Mouse (Mus musculus) induced T-regulatory cell, adult 2 months (primary cell): ENCODE measurements around the gene A930009A15Rik.

Source experiments
- DNase-seq: peaks from one replicate; pipeline ENCODE4 v3.0.0-alpha.2; 2012; ENCODE audit warnings: low read depth

The A930009A15Rik gene

DNA sequence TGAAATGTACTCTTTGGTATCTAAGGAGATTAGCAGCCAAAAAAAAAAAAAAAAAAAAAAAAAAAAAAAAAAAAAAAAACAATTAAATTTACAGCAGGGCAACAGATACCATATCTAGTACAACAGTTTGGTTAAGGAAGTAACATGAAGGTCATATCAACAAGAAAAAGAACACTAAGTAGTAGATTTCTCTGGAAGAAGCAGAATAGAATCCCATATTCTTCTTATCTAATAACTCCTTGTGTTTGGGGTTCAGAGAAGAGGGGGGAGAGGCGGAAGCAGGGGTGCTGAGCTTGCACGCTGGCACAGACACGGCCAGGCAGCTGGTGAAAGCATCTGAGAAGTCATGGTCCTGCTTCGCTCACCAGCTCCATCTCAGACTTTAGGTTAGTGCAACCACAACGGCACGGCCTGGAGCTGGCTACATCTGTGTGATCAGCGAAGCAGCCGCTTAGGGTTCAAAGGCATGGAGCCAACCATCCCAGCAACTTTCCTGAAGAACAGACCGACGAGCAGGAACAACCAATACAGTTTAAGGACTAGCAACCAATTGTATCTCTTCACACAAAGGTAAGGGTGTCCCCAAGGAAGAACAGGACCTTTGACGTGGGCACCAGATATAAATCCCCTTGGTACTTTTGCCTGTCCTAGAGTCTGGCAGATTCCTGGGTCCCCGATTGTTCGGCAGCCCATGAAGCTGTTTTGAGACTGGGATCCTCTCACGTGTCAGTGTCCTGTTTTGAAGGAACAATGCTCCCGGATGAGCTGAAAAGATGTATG, at the start of gene A930009A15Rik:
A930009A15Rik (plus strand) TSS at position 275 of the 780 bp plus-strand sequence.
- DNase-seq, result no peak

DNA sequence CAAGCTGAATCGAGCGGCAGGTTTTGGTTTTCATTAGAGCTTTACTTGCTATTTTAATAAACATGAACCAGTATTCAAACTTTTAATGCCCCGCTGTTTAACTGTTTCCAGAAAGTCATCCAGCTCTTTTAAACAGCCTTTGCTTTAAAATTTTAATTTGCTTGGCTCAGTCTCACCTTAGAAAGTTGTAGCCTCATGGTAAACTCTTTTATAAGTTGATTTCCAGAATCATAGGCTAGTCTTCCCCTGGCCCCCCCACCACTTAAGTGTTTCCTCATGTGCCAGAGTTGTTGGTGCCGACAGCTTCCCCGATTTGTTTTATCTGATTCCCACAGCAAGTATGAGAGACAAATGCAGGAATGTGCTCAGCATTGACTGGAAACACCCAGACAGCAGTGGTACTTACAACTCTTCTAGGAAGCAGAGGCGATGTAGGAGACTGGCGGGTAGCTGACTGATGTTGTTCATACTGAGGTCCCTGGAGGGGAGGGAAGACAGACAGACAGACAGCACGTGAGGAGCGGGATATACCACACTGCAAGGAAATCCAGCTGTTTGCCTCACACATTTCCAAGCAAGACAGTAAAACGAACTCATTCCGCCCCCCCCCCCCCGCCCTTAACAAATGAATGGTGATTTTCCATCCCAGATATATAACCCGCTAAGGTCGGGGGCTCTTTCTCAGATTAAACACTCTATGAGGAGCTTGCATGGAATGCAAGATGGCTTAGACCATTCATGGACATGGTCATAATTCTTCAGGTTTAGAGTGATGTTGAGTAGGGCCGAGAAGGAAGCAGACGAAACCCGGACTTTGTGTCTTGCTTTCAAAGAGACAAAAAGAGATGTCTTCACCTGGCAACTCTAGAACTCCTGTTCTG, 49.3 kb upstream of the A930009A15Rik start:
- DNase-seq, result no peak

DNA sequence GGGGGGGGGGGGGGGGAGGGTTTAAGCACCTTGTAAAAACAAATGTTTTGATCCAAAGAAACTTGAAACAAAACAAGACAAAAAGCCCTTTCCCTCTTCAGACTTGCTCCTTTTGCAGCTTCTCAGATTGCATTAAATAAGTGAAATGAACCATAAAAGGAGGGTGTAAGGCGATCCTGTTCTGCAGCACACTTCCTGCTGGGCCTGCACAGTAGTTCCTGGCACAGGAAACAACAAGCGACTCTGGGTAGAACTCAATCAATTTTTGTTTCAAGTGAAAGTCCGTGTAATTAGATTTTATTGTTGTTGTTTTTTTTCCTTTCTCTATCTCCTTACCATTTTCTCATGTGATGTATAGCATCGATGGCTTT, 48.7 kb upstream of the A930009A15Rik start:
- no peak for DNase-seq

DNA sequence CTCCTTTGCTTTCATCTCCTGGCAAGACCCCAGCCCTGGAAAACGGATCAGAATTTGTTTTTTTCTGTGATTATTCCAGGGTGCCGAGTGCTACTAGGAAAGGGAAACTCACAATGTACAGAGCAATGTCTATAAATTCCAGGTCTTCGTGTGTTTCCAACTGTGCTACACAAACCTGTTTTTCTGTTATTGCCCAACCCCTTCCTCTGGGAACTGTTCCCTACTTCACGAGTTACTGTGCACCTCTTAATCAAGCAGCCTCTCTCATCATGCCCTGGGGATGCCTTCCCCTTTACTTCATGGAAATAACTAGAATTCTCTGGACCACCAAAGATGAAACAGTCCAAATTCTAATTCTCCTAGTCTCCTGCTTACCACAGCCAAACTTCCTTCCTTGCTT, 40.9 kb upstream of the A930009A15Rik start:
- no peak for DNase-seq

DNA sequence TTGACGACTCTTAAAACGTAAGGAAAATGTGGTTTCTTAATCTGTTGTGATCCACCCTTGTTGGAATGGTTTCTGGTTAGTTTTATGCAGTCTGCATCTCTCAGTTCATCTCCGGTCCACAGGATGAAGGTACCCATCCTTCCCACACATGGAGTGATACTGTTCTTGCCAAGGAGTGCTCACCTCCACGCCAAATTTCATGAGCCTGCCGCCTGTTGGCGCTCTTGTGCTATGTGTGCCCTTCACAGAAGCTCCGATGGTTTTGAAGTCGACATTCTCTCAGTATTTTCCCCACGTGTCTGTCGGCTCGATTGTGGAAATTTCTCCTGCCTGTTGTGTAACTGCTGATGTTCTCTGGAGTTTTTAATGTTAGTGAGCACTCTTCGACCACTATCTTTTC, 40.0 kb upstream of the A930009A15Rik start:
- no peak for DNase-seq

DNA sequence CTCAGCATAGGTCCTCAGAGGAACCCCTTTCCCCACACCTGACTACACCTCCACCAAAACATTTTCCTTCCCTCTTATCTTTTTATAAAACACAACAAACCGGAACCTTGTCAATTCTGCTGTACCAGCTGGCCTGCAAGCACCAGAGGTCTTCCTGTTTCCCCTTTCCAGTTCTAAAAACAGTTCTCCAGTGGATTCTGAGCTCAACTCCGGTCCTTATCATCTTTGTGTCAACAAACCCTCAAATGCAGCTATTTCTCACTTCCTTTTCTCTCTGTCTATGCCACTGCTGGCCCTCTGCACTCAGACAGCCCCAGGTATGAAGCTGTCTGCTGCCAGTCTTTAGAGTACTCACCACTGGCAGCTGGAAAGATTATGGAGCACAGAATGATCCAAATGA, 39.0 kb upstream of the A930009A15Rik start:
- no peak for DNase-seq

DNA sequence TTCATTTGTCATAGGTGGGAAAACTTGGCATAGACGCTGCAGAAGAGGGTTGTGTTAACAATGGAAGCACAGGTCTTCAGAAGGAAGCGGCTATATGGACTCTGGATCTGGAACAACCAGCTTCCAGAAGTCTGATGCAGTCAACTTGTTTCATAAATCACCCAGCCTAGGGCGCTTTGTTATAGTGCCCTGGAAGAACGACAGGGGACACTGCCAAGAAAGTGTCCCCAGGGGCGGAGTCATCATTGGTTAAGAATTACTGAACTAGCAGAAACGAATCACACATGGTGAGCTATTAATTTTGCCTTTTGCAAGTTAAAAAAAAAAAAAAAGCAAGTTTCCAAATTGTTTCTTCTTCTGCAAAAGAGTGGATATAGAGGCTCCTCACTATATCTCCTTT, 26.9 kb upstream of the A930009A15Rik start:
- no peak for DNase-seq

DNA sequence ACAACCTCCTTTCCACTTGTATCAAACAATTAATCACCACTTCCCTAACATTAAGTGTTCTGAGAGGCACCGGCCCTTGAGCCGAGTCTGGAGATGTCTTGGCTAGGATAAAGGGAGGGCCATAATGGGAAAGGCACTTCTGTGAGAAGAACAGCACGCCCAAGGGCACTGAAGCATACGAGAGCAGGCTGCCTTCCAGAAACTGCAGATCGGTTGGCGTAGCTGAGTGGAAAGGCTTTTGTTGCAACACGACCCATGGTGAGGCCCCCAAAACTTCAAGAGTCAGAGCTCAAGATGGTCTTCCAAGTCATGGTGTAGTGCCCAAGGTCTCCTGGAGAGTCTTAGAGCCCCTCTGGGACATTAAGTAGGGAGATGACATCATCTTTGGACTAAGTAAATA, 19.5 kb upstream of the A930009A15Rik start:
- DNase-seq, result no peak

DNA sequence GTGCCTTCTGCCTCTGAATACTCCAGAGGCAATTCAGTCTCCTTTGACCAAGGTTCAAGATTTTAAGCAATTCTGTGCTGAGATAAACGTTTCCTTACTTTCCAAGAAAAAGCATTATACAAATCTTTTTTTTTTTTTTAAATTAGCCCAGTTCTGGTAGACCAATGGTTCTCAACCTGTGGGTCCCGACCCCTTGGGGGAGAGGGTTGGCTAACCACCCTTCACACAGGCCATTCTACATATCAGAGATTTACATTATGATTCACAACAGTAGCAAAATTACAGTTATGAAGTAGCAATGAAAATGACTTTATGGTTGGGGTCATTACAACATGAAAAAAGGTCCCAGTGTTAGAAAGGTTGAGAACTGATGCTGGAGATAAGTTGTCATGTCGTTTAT, 18.7 kb upstream of the A930009A15Rik start:
- no peak for DNase-seq

DNA sequence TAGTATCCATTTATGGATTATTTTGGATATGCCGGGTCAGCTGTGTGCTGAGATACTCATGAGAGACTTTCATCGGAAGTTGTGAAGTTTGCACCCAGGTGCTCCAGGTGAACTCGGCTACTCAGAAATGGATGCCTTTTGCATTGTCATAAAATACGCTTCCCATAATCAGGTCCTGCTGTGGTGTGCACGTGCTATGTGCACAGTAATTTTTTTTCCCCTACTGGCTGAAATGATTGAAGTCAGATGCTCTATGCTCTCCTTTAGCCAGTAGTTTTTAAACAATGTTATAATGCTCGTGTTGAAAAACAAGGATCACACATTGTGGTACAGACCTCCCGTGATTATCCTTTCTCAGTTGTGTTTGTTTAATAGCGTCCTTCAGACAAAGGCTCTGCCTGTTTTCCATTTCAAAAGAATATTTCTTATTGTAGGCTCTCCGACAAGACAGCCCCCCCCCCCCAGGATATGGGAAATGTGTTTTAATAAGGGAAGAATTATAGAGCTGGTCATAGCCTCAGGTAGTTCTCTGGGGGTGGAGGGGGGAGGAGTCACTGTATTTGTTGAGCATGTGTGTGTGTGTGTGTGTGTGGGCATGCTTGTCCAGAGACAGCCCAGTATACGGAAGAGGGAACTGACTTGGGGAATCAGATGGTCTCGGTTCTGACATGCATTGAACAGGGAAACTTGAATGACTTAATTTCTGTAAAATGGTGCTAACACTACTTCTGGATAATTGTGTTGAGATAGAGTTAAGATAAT, 16.3 kb upstream of the A930009A15Rik start:
- no peak for DNase-seq

DNA sequence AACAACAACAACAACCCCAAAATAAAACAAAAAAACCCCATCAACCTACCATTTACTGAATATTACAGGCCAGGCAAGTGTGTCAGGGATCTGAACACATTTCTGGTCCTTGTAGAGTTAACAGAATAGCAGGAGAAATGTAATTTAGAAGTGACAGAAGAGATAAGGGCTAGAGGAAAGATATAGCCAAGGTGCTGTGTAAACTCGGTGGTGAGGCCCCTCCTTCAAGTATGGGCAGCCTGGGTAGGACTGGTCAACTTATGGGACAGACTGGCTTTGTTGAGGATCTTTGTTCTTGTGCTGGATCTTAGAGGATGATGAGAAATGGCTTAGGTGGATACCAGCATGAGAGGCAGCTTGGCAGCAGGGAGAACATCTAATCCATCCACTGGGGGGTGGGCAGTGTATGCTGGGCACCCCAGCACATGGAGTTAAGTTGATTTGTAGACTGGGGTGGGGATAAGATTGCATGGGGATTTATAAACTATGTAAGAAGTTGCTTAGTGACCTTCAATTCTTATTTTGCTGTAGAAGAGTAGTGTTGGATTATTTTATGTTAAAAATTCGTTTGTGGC, 14.5 kb upstream of the A930009A15Rik start:
- DNase-seq, result no peak

DNA sequence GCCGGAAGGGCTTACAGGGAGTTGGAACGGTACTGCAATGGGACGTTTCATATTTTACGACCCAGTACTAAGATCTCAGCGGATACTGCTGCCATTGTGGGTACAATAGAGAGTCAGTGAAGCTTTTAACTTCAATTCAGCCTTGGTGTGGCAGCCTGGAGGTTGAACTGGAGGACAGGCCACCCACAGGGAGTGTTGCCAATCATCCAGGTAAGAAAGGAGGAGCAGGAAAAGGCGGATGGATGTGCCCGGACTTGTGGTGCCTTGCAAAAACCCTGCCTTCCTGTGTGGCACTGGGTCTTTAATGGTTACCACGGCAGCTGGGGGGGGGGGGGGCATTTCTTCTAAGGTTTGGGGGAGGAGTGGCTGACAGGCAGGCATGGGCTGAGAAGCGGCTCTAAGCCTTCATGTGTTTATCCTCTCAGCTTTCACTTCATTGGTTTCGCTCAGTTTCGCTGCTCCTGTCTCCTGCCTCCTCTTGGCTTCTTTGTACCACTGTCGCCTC, 13.0 kb upstream of the A930009A15Rik start:
- DNase-seq, result no peak

DNA sequence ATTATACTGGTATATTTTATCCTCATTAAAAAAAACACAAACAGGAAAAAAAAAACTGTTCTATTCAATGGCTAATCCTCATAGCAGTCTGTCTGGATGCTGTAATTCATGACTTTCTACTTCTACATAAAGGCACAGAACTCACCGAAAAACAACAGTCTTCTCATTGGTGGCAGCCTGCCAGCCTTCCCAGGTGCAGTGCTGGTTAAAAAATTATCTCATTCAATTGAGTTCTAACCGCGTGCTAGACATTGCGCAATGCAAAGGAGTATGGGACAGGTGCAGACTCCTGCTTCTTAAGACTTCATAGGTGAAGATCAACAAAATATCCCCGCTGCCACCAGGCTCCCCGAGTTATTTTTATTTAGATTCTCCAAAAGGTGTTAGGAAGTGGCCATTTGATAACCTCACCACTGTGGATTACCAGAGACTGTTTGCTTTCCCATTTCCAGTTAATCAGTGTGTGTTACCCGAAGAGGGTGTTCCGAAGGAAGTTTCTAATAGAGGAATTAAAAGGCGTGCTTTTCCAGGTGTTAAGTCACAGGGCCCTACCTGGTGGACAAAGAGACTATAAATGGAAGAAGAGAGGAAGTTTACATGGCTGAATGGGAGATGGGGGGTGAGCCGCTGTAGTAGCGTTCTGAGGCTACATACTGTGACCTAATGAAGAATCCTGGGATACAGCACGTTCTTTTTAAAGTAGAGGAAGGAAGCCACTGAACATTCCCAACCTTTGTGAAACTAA, 8.5 kb upstream of the A930009A15Rik start:
- no peak for DNase-seq

DNA sequence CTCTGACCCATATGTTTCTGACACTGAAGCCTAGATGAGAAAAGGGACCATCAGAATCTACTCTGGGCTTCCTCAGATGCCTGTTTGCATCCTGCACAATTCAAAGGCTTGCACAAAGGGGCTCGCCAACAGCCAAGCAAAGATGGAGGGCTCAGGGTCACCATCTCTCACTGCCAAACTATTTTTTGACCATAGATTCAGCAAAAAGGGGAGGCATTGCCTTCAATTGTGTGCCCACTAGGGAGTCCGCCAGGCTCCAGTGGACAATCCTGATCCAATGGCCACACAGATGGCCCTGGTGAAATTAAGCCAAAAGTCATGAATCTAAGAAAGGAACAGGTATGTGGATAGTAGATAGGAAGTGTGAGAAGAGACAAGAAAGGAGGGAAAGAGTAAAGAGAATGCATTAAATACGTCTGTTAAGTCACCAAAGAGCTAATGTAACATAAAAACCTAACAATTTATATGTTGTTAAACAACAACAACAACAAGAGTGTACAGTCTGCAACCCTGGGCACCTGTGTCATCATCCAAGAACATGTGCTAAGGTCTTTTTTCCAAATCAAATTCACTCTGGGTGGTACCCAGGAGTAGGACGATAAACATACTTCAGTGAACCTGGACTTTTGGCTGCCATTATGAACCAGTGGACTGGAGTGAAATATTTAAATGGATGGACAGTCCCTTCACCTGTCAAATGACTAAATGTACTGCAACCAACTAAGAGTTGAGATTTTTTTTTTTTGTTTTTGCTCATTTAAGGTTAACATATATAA, 6.7 kb upstream of the A930009A15Rik start:
- no peak for DNase-seq

DNA sequence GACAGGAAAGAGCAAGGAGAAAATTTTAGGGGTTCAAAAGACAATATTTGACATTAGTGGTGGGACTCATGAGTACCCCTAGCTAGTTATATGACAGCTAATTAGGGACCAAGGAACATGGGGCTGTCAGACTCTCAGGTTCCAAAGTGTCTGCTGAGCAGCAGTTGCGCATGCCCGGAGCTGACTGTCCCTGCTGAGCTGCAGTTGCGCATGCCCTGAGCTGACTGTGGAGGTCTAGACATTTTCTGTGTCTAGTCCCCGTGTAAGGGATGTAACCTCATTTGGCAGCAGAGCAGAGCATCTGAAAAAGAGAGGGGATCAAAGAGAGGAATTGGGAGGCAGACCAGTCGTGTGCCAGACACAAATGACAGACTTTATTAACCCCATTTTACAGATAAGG, 5.8 kb upstream of the A930009A15Rik start:
- no peak for DNase-seq

DNA sequence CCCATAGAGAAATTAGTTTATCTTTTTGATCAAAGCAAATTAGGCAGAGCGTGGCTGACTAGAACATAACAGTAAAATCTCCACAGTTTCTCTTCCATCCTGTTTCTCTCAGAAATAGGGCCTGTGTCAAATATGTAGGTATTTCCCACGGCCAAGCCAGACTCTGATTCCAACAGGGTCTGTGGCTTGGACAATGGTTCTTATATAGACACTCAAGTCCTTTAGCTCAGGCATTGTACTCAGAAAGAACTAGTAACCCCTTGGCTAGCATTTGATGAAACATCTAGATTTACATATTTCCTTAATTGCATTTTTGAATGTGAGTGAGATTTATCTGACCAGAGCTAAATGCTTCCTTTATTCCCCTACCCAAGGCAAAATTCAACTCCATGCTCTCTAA, 791 bp downstream of the A930009A15Rik start:
- DNase-seq, result no peak

DNA sequence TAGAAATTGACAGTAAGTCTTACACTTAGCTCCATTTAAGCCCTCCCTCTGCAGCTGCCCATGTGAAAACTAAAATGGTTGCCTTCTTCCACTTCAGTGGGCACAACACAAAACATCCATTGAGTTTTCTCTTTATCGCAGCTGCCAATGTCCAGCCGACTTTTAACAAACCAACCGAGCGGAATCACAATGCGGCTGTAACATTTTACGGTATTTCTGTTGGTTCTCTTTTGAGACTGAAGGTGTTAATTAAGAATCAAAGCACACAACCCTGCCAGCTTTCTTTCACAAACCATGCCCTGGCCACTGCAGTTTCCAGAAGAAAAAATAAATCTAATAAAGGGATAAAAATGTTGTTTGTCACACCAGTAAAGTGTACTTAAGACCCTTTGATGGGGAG, 1.5 kb downstream of the A930009A15Rik start:
- no peak for DNase-seq

DNA sequence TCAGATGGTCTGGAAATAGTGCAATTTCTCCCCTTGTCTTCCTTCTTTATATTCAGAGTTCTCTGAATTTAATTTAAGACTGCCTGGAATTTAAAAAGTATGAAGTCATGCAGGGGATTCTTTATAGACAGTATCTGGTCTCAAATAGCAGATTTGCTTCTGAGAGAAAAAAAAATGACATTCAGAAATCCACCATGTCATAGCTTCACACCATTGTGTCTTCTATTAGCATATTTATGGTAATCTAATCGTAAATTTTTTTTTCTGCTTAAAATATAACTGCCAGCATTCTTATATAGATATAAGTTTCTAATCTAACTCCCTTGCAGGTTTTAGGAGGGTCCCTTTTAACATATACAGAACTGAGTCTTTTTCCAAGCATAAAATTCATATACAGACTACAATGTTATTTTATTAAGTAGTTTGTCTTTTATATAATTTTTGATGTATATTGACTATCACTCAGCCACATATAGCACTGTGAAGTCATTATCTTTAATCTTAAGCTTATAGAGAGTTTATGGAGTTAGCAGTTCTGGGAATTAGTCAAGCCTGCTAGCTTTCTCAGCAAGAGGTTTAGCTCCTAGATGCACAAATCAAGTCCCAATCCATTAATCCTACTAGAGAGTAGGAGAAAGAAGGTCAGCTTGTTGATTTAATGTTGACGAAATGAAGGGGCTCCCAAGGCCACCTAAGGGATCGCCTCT, 2.1 kb downstream of the A930009A15Rik start:
- DNase-seq, result no peak

DNA sequence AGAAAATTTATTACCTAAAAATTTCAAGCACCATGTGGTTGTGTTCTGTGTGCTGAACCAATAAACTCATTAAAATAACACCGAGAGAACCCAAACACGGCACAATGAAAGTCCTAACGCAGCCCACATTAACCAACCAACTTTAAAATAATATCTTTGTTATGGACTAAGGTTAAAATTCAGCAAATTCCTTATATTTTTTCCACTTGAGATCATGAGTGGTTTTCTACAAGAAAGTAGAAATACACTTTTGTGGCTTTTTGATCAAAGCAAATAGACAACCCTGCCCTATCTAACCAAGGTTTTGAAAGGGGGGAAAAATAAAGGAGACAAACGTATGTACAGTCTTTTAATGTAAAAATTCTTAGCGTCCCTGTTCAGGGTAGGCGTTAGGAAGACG, 9.3 kb downstream of the A930009A15Rik start:
- DNase-seq, result no peak

DNA sequence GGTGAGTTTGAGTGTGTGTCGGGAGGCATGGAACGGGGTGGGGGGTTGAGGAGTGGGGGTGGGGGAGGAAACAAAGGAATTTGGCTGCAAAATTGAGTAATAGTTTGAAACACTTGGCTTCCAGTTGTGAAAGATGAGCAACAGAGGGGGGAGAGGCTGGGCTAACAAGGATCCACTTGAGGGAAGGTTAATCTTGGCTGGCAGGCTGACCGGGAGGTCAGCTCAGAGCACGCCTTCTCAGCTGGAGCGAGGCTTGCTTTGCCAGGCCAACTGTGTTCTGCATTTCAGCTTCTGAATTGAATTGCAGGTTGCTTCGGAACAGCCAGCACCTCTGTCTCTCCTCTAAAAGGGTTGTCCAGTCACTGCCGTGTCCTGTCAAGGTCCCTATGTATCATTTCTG, 9.7 kb downstream of the A930009A15Rik start:
- DNase-seq, result no peak
